Mouse (Mus musculus): ENCODE measurements around the gene Nek9. TPM values are rescaled to one million over a fixed set of nuclear protein-coding genes. Genes with fewer than 3 reads are reported as not detected.
A peak's percentile ranks its signal among the peaks of the same experiment; 100 is the strongest.

The Nek9 gene
- total RNA-seq, 2 experiments from 2014 or later: 25.1 to 40.9 TPM

GRCm38 (mm10) chr12:85348338-85348737 is 9.2 kb upstream of the Nek9 start:
- peak; percentile 88 for ATAC-seq (ENCODE audit: poor library complexity, severe bottlenecking)

DNA sequence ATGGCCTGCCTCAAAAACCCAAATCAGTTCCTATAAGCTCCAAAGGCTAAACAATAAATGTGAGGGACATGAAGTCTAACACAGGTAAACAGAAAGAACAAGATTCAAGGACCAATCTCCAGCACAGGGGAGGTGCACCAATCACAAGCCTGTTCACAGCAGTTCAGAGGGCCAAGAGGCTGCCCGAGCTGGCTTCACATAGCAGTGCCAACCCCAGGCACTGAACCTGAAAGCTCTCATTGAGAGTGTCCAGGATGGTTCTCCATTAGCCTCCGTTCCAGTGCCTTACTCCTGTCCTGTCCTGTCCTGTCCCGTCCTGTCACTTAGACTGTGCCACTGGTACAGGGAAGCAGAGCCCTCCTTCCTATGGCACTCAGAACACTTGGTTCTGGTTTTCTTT is 8.0 kb upstream of the Nek9 start:
- no peak for ATAC-seq (ENCODE audit: poor library complexity, severe bottlenecking)

GRCm38 (mm10) chr12:85346374-85346773 is 7.2 kb upstream of the Nek9 start:
- peak; percentile 67 for ATAC-seq (ENCODE audit: poor library complexity, severe bottlenecking)

DNA sequence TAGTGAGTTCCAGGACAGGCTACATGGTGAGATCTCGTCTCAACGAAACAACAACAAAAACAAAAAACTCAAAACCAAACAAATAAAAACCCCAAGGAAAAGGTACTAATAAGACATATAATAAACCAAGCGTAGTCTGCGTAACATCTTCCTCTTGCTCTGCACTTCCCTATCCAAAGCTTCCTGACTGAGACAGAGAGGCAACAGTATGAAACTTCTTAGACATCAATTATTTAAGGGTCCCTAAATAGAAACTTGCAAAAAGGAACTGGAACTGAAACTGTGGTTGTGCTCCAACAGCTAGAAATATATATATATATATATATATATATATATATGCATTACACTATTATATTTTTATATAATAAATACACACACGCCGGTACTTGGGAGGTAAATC is 6.4 kb upstream of the Nek9 start:
- ATAC-seq (ENCODE audit: poor library complexity, severe bottlenecking): no peak

- no peak for ATAC-seq (ENCODE audit: poor library complexity, severe bottlenecking)
These were observed 5.1 kb upstream of the Nek9 start for GRCm38 (mm10) chr12:85344252-85344651.

- no peak for ATAC-seq (ENCODE audit: poor library complexity, severe bottlenecking)
These were observed 3.1 kb upstream of the Nek9 start for GRCm38 (mm10) chr12:85342310-85342709.

GRCm38 (mm10) chr12:85341131-85341530 is 2.0 kb upstream of the Nek9 start:
- peak; percentile 27; the same call in 1 of the 2 replicates for ATAC-seq (ENCODE audit: poor library complexity, severe bottlenecking)

DNA sequence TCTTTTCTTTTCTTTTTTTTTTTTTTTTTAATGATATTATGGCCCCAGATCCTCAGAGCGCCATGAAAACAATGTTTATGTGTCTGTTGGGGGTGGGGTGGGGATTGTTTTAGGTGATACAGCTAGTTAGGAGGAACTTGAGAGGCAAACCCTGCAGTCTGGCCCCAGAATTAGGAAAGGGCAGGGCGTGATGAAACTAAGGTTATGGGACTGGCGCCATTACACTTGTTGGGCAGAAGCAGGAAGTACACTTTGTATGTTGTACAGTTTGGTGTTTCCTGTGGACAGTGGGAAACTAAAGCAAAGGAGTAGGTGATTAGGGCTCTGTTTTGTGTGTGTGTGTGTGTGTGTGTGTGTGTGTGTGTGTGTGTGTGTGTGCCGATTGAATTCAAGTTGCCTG is 785 bp upstream of the Nek9 start:
- ATAC-seq (ENCODE audit: poor library complexity, severe bottlenecking): peak; percentile 86

- ATAC-seq (ENCODE audit: poor library complexity, severe bottlenecking): peak; percentile 6; the same call in 1 of the 2 replicates
These were observed 347 bp downstream of the Nek9 start for GRCm38 (mm10) chr12:85338815-85339214.

GRCm38 (mm10) chr12:85337567-85338311 is 1.4 kb downstream of the Nek9 start:
- ATAC-seq (ENCODE audit: poor library complexity, severe bottlenecking): no peak

DNA sequence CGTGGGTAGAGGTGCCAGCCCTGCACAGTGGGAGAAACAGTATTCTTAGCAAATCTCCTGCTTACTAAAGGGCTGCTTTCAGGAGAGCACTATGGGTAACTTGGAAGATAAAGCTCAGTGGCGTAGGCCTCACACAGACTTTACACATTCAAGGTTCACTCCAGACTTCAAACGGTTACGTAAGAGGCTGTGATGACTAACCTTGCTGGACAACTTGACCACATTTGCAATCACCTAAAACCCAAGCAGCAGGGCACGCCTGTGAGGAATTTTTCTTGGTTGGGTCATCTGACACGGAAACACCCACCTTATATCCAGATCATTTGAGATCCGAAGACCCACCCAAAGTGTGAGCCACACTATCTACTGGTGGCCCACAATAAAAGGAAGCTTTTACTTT is 9.0 kb downstream of the Nek9 start:
- ATAC-seq (ENCODE audit: poor library complexity, severe bottlenecking): no peak

- no peak for ATAC-seq (ENCODE audit: poor library complexity, severe bottlenecking)
These were observed 30.5 kb downstream of the Nek9 start for GRCm38 (mm10) chr12:85308651-85309050.

- ATAC-seq (ENCODE audit: poor library complexity, severe bottlenecking): peak; percentile 93
These were observed 33.8 kb downstream of the Nek9 start for GRCm38 (mm10) chr12:85305247-85305892.

GRCm38 (mm10) chr12:85304725-85305124 is 34.4 kb downstream of the Nek9 start:
- ATAC-seq (ENCODE audit: poor library complexity, severe bottlenecking): peak; percentile 39

DNA sequence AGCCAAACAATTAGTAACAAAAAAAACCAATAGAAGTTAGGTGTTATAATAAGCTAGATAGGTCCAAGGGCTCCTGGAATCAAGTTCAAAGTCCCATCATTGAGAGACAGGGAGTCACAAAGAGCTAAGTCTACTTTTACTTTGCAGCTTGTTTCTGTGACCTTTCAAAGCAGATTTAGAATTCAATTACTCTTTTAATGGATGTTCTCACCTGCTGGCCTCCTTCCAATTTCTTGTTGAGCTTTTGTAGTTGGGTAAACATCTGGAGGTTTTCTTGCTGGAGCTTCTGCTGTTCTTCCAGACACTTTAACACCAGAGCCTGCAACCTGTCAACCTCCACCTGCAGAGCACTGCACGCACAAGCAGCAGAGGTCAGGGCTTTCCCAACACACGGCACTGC is 35.9 kb downstream of the Nek9 start:
- ATAC-seq (ENCODE audit: poor library complexity, severe bottlenecking): no peak

DNA sequence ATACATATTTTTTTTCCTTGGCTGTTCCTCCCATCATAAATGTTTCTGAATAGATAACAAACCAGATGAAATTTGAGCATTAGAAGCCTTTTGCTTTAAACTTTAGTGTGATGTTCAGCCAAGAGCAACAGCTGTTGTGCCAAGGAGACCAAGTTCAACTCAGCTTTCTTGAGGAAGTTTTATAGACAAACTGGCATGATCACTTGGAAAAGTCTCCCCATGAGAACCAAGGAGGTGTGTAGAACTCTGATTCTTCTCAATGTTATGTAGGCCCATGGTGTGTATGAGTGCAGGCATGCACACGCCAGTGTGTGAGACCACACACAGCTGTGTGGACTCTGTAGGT is 40.4 kb downstream of the Nek9 start:
- no peak for ATAC-seq (ENCODE audit: poor library complexity, severe bottlenecking)

DNA sequence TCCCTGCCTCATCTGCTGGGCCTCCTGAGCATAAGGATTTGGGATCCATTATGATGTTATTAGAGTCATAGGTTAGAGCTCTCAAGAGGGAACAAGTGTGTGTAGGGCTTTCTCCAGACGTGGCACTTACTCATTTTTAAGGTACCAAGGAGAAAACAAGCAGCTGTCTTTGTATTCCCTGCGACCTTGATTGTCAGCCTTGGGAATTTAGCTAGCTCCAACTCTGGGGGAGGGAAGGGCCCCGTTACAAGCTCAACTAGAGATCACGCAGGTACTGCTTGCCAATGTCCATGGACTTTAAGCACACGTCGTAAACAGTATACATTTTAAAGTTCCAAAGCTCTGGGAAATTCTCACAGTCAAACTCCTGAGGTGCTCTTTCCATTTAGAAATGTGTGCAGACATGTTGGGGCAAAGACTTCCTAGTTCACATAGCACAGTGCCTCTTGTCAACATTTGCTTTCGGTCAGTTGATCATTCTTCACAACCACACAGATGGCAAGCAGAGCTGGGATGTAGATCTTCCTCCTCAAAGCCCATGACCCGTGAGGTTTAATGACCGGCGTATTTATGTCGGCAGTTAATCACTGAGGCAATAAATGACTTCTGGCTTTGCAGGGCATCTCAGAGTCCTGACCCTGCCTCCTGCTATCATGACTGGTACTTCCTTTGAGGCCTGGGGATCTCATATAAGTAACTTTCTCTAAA is 40.9 kb downstream of the Nek9 start:
- no peak for ATAC-seq (ENCODE audit: poor library complexity, severe bottlenecking)

- ATAC-seq (ENCODE audit: poor library complexity, severe bottlenecking): no peak
These were observed 41.7 kb downstream of the Nek9 start for GRCm38 (mm10) chr12:85297345-85297997.

- ATAC-seq (ENCODE audit: poor library complexity, severe bottlenecking): no peak
These were observed 42.2 kb downstream of the Nek9 start for GRCm38 (mm10) chr12:85296915-85297314.

- no peak for ATAC-seq (ENCODE audit: poor library complexity, severe bottlenecking)
These were observed 43.7 kb downstream of the Nek9 start for GRCm38 (mm10) chr12:85295506-85295905.

- no peak for ATAC-seq (ENCODE audit: poor library complexity, severe bottlenecking)
These were observed 46.3 kb downstream of the Nek9 start for GRCm38 (mm10) chr12:85292906-85293305.

Measured in megakaryocyte, adult 5-6 weeks (primary cell).